Mouse (Mus musculus): Measurements from ENCODE around the gene 4632433K11Rik.
A peak's percentile ranks its signal among the peaks of the same experiment; 100 is the strongest.

GRCm38 (mm10) chr7:5052438-5052837 is 18.5 kb downstream of the 4632433K11Rik start:
- TF ChIP-seq CTCF (IDR thresholded peaks at IDR 0.05; ENCODE audit: borderline replicate concordance, insufficient read depth, low read length) (no peak), POLR2A (IDR thresholded peaks at IDR 0.05; ENCODE audit: low read depth, low read length) (peak; percentile 9; the same call in 1 of the 2 replicates)
